Mouse (Mus musculus): ENCODE data around the gene Snip1.

Snip1 gene

GRCm38 (mm10) chr4:125066490-125067370, at the start of gene Snip1:
TSS of gene Snip1 (plus strand) at chr4:125066672.
- peak; percentile 98 for DNase-seq

GRCm38 (mm10) chr4:125017431-125017830, 49.0 kb upstream of the Snip1 start:
- DNase-seq = no peak

- DNase-seq = peak; percentile 55
Measured at GRCm38 (mm10) chr4:125020780-125021538, 45.5 kb upstream of the Snip1 start.

GRCm38 (mm10) chr4:125029891-125030614, 36.4 kb upstream of the Snip1 start:
- peak; percentile 100 for DNase-seq

GRCm38 (mm10) chr4:125034341-125034740, 32.1 kb upstream of the Snip1 start:
- no peak for DNase-seq

GRCm38 (mm10) chr4:125044454-125044853, 22.0 kb upstream of the Snip1 start:
- no peak for DNase-seq

- DNase-seq = no peak
Measured at GRCm38 (mm10) chr4:125055385-125055784, 11.1 kb upstream of the Snip1 start.

- DNase-seq = peak; percentile 18
Measured at GRCm38 (mm10) chr4:125056476-125056875, 10.0 kb upstream of the Snip1 start.

- no peak for DNase-seq
Measured at GRCm38 (mm10) chr4:125057273-125057672, 9.2 kb upstream of the Snip1 start.

- no peak for DNase-seq
Measured at GRCm38 (mm10) chr4:125058033-125058432, 8.4 kb upstream of the Snip1 start.

GRCm38 (mm10) chr4:125059025-125059424, 7.4 kb upstream of the Snip1 start:
- DNase-seq = peak; percentile 86

GRCm38 (mm10) chr4:125063829-125064228, 2.6 kb upstream of the Snip1 start:
- DNase-seq = no peak

- DNase-seq = peak; percentile 85
Measured at GRCm38 (mm10) chr4:125065517-125066307, 760 bp upstream of the Snip1 start, which contains the start of gene Dnali1. TSS of gene Dnali1 (minus strand) at chr4:125065703.

- DNase-seq = no peak
Measured at GRCm38 (mm10) chr4:125077700-125078099, 11.2 kb downstream of the Snip1 start.

GRCm38 (mm10) chr4:125078698-125079097, 12.2 kb downstream of the Snip1 start:
- DNase-seq = no peak

GRCm38 (mm10) chr4:125084403-125085345, 18.2 kb downstream of the Snip1 start, which contains the start of gene Meaf6:
TSS of gene Meaf6 (plus strand) at chr4:125085134.
- peak; percentile 93 for DNase-seq

- peak; percentile 87 for DNase-seq
Measured at GRCm38 (mm10) chr4:125085346-125085841, 18.9 kb downstream of the Snip1 start.

GRCm38 (mm10) chr4:125093031-125093430, 26.6 kb downstream of the Snip1 start:
- no peak for DNase-seq

GRCm38 (mm10) chr4:125096066-125096465, 29.6 kb downstream of the Snip1 start:
- DNase-seq = no peak

GRCm38 (mm10) chr4:125097412-125097811, 30.9 kb downstream of the Snip1 start:
- no peak for DNase-seq

GRCm38 (mm10) chr4:125099458-125099857, 33.0 kb downstream of the Snip1 start:
- peak; percentile 82 for DNase-seq
